Mouse (Mus musculus) adrenal gland, adult 2 months (tissue): ENCODE measurements around the gene Plpp7. TPM values are rescaled to one million over a fixed set of nuclear protein-coding genes. Genes with fewer than 3 reads are reported as not detected.

Experiments
- DNase-seq: peaks from one replicate; pipeline ENCODE4 v3.0.0; 2021
- polyA plus RNA-seq: library from polyadenylated mRNA; depleted of rRNA; stranded (reverse); fragments of >200 nt; gene quantifications from 2 replicates; pipeline ENCODE4 v1.2.3, GENCODE M21; 2012
- total RNA-seq, 2 experiments: library from RNA; stranded (reverse); gene quantifications; 2 replicates each; pipeline ENCODE4 v1.2.3; 2021

The Plpp7 gene
- total and polyA plus RNA-seq, 3 experiments: 4.0 to 42.0 (median 4.2) TPM

- no peak for DNase-seq
Observed at GRCm38 (mm10) chr2:32102944-32103343, 7.6 kb downstream of the Plpp7 start.

- no peak for DNase-seq
Observed at GRCm38 (mm10) chr2:32103557-32103956, 8.2 kb downstream of the Plpp7 start.

GRCm38 (mm10) chr2:32104122-32104521 is 8.8 kb downstream of the Plpp7 start:
- DNase-seq: no peak

- DNase-seq: peak; percentile 25
Observed at GRCm38 (mm10) chr2:32105117-32105913, 10.0 kb downstream of the Plpp7 start.

- DNase-seq: no peak
Observed at GRCm38 (mm10) chr2:32105930-32106329, 10.6 kb downstream of the Plpp7 start.

- DNase-seq: no peak
Observed at GRCm38 (mm10) chr2:32111268-32111667, 15.9 kb downstream of the Plpp7 start.

- DNase-seq: no peak
Observed at GRCm38 (mm10) chr2:32112548-32112947, 17.2 kb downstream of the Plpp7 start.

GRCm38 (mm10) chr2:32115851-32116268 is 20.5 kb downstream of the Plpp7 start:
- no peak for DNase-seq

GRCm38 (mm10) chr2:32119802-32120750 is 24.7 kb downstream of the Plpp7 start:
- no peak for DNase-seq

- DNase-seq: no peak
Observed at GRCm38 (mm10) chr2:32121150-32121549, 25.8 kb downstream of the Plpp7 start.

- DNase-seq: no peak
Observed at GRCm38 (mm10) chr2:32121785-32122184, 26.5 kb downstream of the Plpp7 start.

GRCm38 (mm10) chr2:32127653-32128535 is 32.6 kb downstream of the Plpp7 start:
- no peak for DNase-seq

GRCm38 (mm10) chr2:32128536-32128841 is 33.2 kb downstream of the Plpp7 start:
- no peak for DNase-seq

- no peak for DNase-seq
Observed at GRCm38 (mm10) chr2:32129383-32130074, 34.2 kb downstream of the Plpp7 start.

- no peak for DNase-seq
Observed at GRCm38 (mm10) chr2:32130435-32130834, 35.1 kb downstream of the Plpp7 start.

- DNase-seq: peak; percentile 55
Observed at GRCm38 (mm10) chr2:32131205-32131834, 36.0 kb downstream of the Plpp7 start.

GRCm38 (mm10) chr2:32131866-32132566 is 36.7 kb downstream of the Plpp7 start:
- no peak for DNase-seq

- peak; percentile 61 for DNase-seq
Observed at GRCm38 (mm10) chr2:32132567-32132992, 37.3 kb downstream of the Plpp7 start.

GRCm38 (mm10) chr2:32134039-32134438 is 38.7 kb downstream of the Plpp7 start:
- DNase-seq: peak; percentile 82

GRCm38 (mm10) chr2:32137667-32138266 is 42.4 kb downstream of the Plpp7 start:
- peak; percentile 98 for DNase-seq
